Mouse (Mus musculus) embryonic facial prominence, embryonic 10.5 days (tissue): ENCODE results near the gene Zfp605. TPM values are rescaled to one million over a fixed set of nuclear protein-coding genes. Genes with fewer than 3 reads are reported as not detected.
"Not testable (repeated sequence)": the region's sequence is repeated elsewhere in the genome, so short reads cannot be mapped to it uniquely, and the experiment has no call there.

Experiments
- DNase-seq: peaks from one replicate; pipeline ENCODE4 v3.0.0-alpha.2; 2017; ENCODE audit warnings: low spot score
- H3K27ac ChIP-seq: fragments of 300-500 bp; sonication (generic); replicated peaks from 2 replicates; pipeline ENCODE4 v1.5.1; 2016; ENCODE audit warnings: mild to moderate bottlenecking
- H3K27me3 ChIP-seq: fragments of 300-500 bp; sonication (generic); replicated peaks from 2 replicates; pipeline ENCODE4 v1.6.1; 2016; ENCODE audit warnings: low read depth, mild to moderate bottlenecking; ENCODE audit not compliant: poor library complexity, severe bottlenecking
- H3K36me3 ChIP-seq: fragments of 300-500 bp; sonication (generic); replicated peaks from 2 replicates; pipeline ENCODE4 v1.6.1; 2016; ENCODE audit warnings: mild to moderate bottlenecking, moderate library complexity
- H3K4me1 ChIP-seq: fragments of 300-500 bp; sonication (generic); 2 replicates; pipeline ENCODE4 v1.6.1; 2016
- H3K4me3 ChIP-seq: fragments of 300-500 bp; sonication (generic); 2 replicates; pipeline ENCODE4 v1.5.1; 2016; ENCODE audit warnings: mild to moderate bottlenecking, moderate library complexity
- H3K9me3 ChIP-seq: fragments of 300-500 bp; sonication (generic); 2 replicates; pipeline ENCODE4 v1.6.1; 2016; ENCODE audit warnings: mild to moderate bottlenecking
- WGBS: fragments of 180-500 bp; shearing (Covaris S2); methylation state at CpG from one replicate; pipeline ENCODE4 v1.1.7; 2016; 5-methylcytosine and 5-hydroxymethylcytosine counted together
- polyA plus RNA-seq: library from polyadenylated mRNA; unstranded; fragments of >200 nt; fragmentation: Nextera tagmentation; extraction: Ambion mirVana; gene quantifications from 2 replicates; pipeline ENCODE4 v1.2.1, GENCODE M21; 2016

Zfp605 gene
- polyA plus RNA-seq, result 5.5 and 5.7 TPM in 2 replicates

DNA sequence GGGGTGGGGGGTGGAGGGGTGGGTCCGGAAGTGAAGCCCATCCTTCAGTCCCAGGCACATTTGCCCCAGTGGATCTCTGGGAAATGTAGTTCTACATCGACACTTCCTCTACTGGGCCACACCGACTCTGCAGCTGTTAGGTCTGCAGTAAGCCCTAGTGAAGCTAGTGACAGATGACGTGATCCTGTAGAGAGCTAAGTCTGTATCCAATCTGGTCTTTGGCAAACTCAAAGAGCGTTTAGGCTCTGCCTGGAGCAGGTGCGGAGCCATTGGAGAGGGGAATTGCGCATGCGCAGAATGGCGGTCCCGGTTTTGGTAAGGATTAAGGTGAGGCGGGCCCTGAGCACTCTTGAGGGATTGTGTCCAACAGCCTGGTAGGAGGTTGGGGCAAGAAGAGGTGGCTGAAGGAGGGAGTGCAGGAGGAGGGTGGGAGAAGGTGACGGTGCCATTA lies at the start of gene Zfp605:
Gene Zfp605 (plus strand): TSS at position 102 of the 451 bp plus-strand sequence.
- peak; percentile 88 for DNase-seq
- no peaks in the 10 kb centered on the region; the same call in 1 of the 2 replicates for H3K9me3 ChIP-seq
- H3K4me3 ChIP-seq, result peak within 1 kb of the TSS; percentile 77
- peaks cover 50% of the 10 kb centered on the region for H3K36me3 ChIP-seq
- under 1% methylated on average over 12 of the region's 12 CpGs for WGBS
- H3K27me3 ChIP-seq, result no peaks in the 10 kb centered on the region
- peaks cover 24% of the 10 kb centered on the region for H3K4me1 ChIP-seq
- peak within 1 kb of the TSS; percentile 87 for H3K27ac ChIP-seq

DNA sequence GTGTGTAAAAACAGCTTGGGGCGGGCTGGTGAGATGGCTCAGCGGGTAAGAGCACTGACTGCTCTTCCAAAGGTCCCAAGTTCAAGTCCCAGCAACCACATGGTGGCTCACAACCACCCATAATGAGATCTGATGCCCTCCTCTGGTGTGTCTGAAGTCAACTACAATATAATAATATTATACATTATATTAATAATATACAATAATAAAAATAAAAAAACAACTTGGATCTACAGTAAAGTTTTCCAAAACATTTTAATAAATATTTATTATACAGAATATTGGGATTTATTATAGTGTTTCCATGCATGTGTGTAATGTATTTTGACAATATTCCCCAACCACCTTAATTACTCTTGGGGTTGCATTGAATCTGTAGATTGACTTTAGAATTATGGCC lies 37.5 kb upstream of the Zfp605 start, which contains the start of gene Gm17655:
Gene Gm17655 (minus strand): TSS at position 101 of the 400 bp plus-strand sequence.
- H3K27ac ChIP-seq, DNase-seq: not testable (repeated sequence)
- WGBS, result 72% methylated on average over 2 of the region's 2 CpGs

DNA sequence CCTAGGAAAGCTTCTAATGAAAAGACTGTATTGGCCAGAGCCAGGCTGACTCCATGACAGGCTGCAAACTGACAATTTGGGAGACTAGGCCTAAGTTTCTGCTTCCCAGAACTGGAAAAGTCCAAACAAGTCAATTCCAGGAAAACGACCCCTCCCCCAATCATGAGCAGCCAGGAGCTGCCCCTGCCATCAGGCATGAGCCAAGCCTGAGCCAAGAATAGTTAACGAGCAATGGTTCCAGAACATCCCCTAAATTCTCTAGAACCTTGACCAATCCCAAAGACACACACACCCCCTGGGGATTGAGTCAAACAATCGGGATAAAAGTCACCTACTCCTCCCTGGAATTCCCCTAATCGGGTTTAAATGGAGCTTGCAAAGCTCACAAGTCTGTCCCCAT lies 26.9 kb upstream of the Zfp605 start:
- Histone ChIP-seq H3K4me3 (no peak overlapping the region), H3K9me3 (peaks cover 51% of the 10 kb centered on the region), H3K27me3 (no peaks in the 10 kb centered on the region), H3K27ac (no peak overlapping the region), H3K4me1 (no peaks in the 10 kb centered on the region), H3K36me3 (peaks cover 16% of the 10 kb centered on the region)
- 86% methylated on average over 4 of the region's 4 CpGs for WGBS
- no peak for DNase-seq

More for the DNA sequence above, 37.5 kb upstream of the Zfp605 start, which contains the start of gene Gm17655:
- H3K4me1 ChIP-seq, H3K27me3 ChIP-seq, H3K36me3 ChIP-seq, H3K4me3 ChIP-seq: not testable (repeated sequence)
- H3K9me3 ChIP-seq, result peaks cover 36% of the 10 kb centered on the region

DNA sequence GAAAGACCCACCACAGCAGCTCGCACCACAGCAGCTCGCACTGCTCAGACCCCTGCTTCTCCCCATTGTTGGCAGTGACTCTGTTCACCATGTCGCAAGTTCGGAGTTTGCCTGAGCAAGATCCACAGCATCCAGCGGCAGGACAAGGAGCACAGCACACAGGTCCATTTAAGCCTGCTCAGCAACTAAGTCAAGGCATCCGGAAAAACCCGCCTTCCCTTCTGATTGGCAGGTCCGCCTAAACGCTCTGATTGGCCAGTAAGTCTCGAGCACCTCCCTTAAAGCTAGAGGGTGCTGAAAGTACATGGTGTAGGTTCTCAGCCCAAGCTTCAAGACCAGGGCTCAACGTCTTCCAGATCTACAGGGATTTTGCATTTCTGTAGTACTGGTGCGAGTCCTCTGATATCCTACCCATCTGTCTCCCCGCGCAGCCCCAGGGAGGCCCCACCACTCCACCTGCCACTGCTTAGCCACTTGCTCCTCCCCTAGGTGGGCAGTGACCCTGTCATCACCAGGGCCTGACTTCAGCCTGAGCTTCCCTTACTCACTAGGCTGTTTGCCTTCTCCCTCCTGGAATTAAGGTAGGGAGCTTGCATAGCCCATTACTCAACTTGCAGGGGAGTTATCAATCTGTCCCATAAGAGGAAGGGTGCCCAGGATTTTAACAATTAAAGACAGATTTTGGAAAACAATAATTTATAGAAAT lies 23.6 kb upstream of the Zfp605 start:
- Histone ChIP-seq H3K36me3 (no peaks in the 10 kb centered on the region), H3K27ac (no peak overlapping the region), H3K27me3 (no peaks in the 10 kb centered on the region), H3K4me3 (no peak overlapping the region; the same call in 1 of the 2 replicates), H3K9me3 (peaks cover 26% of the 10 kb centered on the region; the same call in 1 of the 2 replicates), H3K4me1 (no peaks in the 10 kb centered on the region)
- 36% methylated on average over 14 of the region's 14 CpGs for WGBS
- DNase-seq, result no peak

DNA sequence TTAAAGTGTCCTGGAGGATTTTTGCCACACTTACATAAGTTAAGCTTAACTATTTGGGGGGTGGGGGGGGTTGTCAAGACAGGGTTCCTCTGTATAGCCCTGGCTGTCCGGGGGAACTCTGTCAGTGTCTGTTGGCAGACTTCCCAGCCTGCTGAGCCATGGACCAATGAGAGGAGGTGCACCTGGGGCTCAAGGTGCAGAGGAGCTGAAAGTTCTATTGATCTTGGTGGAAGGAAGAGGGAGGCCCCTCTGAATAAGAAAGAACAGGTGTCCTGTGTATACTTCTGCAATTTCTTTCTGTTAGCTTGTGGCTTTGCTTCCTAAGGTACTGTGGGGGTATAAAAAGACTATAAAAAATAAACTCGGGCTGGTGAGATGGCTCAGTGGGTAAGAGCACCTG lies 18.3 kb upstream of the Zfp605 start:
- Histone ChIP-seq H3K36me3 (no peaks in the 10 kb centered on the region), H3K9me3 (no peaks in the 10 kb centered on the region), H3K27ac (no peak overlapping the region), H3K4me3 (no peak overlapping the region), H3K4me1 (peaks cover 12% of the 10 kb centered on the region), H3K27me3 (no peaks in the 10 kb centered on the region)
- 87% methylated on average over 2 of the region's 2 CpGs for WGBS
- DNase-seq, result no peak

DNA sequence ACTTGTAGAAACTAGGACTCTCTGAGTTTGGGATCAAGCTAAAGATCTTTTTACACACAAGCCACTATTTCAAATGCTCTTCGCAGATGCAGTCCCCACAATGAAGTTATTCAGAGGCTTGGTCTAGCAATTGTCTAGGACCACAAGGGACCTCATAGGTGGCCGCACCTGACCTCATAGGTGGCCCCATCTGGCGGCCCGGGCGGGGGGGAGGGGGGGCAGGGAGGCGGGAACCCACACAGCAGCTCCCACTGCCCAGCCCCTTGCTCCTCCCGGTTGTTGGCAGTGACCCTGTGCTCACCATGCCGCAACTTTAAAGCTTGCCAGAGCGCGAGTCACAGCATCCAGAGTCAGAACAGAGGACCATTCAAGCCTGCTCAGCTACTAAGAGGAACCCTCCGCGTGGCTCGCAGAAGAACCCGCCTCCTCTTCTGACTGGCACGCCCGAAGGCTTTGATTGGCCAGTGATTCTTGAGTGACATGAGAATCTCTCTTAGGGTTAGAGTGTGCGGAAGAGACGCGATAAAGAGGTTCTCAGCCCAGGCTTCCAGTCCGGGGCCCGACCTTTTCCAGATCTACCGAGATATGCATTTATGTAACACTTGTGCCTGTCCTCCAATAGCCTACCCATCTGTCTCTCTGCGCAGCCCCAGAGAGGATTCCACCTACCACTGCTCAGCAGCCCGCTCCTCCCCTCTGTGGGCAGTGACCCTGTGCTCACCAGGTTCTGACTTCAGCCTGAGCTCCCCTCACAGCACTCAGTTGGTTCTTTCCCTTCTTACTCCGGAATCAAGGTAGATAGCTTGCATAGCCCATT lies 15.7 kb upstream of the Zfp605 start, which contains the start of gene Gm35315:
Gene Gm35315 (minus strand): TSS at position 391 of the 817 bp plus-strand sequence.
- under 1% methylated on average over 25 of the region's 25 CpGs for WGBS
- DNase-seq, result peak; percentile 89
- Histone ChIP-seq H3K9me3 (no peaks in the 10 kb centered on the region), H3K4me3 (peak within 1 kb of the TSS; percentile 67), H3K4me1 (peaks cover 16% of the 10 kb centered on the region), H3K27me3 (0 out of 2 replicates have a peak, but pooled peaks cover 5% of the 10 kb centered on the region), H3K27ac (peak within 1 kb of the TSS; percentile 89), H3K36me3 (no peaks in the 10 kb centered on the region)

DNA sequence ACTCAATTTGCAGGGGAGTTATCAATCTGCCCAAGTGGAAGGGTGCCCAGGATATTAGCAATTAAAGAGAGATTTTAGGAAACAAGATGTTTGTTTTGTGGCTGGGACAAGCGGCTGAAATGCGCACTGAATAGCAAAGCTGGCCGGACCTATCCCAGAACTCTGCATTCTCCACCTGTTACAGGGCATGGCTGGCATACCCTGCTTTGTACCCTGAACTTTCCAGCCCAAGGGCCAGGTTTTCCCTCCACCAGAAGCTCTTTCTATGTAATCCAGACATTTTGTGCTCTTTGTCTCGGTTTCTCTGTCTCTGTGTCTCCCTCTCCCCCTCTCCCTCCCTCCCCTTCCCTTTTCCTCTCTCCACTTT lies 15.1 kb upstream of the Zfp605 start:
- H3K4me1 ChIP-seq, result peaks cover 22% of the 10 kb centered on the region
- no peak for DNase-seq

DNA sequence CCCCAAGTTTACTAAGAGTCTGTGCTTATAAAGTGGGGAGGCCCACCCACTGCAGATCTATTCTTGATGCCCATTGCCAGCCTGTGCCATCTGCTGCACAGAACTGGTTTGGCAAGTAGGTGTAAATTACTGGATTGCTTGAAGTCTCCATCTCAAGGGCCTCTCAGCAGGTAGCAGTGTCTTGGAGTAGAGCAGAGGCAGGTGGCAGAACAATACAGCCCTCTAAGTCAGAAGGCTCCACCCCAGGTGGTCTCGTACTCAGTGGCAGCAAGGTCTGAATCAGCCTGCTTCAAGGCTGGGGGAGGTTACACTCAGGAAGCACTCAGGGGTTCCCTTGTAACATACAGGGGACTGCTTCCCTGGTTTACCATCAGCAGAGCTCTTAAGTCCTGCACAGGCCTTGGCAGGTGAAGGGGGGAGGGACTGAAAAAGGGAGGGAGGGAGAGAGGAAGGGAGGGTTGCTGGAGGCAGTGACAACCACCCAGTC lies 10.9 kb upstream of the Zfp605 start:
- Histone ChIP-seq H3K9me3 (no peaks in the 10 kb centered on the region), H3K36me3 (peaks cover 20% of the 10 kb centered on the region), H3K27me3 (peaks cover 26% of the 10 kb centered on the region; the same call in 1 of the 2 replicates), H3K4me1 (peaks cover 46% of the 10 kb centered on the region), H3K27ac (peak overlapping the region; percentile 67), H3K4me3 (no peak overlapping the region; the same call in 1 of the 2 replicates)
- 40% methylated on average over 1 of the region's 1 CpGs for WGBS
- no peak for DNase-seq

More for the DNA sequence above, 15.1 kb upstream of the Zfp605 start:
- no peaks in the 10 kb centered on the region for H3K36me3 ChIP-seq
- H3K27me3 ChIP-seq, result 0 out of 2 replicates have a peak, but pooled peaks cover 6% of the 10 kb centered on the region
- peak overlapping the region; percentile 67 for H3K4me3 ChIP-seq
- no peaks in the 10 kb centered on the region for H3K9me3 ChIP-seq
- H3K27ac ChIP-seq, result peak overlapping the region; percentile 89
- 3% methylated on average over 4 of the region's 4 CpGs for WGBS

DNA sequence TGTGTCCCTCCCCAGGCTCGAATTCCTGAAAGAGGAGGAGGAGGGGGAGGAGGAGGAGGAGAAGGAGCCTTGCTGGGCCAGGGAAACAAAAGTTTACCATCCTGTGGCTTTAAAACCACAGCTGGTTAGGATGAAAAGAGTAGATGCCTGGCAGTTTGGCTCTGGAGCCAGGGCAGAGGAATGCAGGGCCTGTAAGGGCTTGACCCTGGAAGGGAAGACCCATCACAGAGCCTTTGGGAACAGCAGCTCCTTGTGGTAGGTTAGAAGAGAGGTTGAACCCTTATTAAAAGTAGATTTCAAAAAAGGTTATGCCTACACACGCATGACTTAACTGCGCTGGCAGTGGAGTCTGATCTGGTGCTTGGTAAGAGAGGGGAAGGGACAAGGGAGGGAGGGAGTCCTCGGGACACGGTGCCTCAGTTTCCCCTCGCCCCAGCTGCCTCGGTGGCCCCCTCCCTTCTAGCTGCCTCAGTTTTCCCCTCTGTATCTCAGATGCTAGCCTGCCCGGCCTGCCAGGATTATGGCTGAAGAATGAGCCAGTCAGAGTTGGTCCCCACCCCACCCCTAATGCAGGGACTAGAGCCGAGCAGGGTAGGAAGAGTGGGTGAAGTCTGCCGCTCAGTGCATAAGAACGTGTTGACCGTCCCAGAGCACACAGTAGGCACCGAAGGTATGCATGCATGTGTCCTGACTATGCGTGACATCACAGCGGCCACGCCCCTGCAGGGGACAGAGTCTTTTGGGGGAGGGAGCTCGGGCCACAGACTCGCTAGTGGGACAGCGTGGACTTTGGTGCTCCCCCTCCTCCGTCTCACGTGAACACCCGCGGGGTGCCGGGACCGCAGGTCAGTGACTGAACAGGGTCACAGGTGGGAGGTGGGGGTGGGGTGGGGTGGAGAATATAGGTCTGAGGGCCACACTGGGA lies 10.0 kb upstream of the Zfp605 start, which contains the start of gene Plcxd1:
Gene Plcxd1 (plus strand): TSS at position 314 of the 925 bp plus-strand sequence.
- H3K4me3 ChIP-seq, result peak within 1 kb of the TSS; percentile 55
- H3K27me3 ChIP-seq, result peaks cover 26% of the 10 kb centered on the region; the same call in 1 of the 2 replicates
- peak; percentile 40 for DNase-seq
- peak within 1 kb of the TSS; percentile 67 for H3K27ac ChIP-seq
- WGBS, result 4% methylated on average over 25 of the region's 25 CpGs
- no peaks in the 10 kb centered on the region; the same call in 1 of the 2 replicates for H3K9me3 ChIP-seq
- H3K4me1 ChIP-seq, result peaks cover 40% of the 10 kb centered on the region
- peaks cover 29% of the 10 kb centered on the region for H3K36me3 ChIP-seq

DNA sequence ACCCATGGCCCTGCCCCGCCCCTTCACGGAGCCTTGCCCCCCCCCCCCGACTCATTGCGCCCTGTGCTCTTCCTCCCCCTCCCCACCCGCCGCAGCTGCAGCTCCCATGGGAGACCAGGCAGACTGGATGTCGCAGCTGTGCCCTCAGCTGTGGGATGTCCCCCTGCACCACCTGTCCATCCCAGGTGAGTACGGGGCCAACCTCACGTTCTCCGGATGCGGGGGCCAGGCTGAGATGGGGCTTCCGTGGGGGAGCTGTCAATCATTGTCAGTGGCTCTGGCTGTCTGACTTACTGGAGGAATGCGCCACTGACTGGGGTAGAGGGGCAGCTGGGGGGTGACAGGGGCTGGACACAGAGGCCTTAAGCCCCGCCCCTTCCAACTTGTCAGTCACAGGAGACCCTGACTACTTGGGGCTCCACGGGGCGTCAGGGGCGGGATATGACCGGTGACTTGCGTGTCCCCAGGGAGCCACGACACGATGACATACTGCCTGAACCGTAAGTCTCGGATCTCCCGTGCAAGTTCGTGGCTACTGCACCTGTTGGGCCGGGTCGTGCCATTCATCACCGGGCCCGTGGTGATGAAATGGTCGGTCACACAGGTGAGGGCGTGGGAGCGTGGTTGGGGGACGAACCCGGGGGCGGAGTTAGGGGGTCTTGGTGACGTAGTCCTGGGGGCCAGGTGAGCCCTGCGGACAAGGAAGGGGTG lies 8.8 kb upstream of the Zfp605 start:
- Histone ChIP-seq H3K27ac (no peak overlapping the region), H3K36me3 (peaks cover 41% of the 10 kb centered on the region), H3K9me3 (no peaks in the 10 kb centered on the region; the same call in 1 of the 2 replicates), H3K4me3 (peak overlapping the region; percentile 55), H3K4me1 (peaks cover 38% of the 10 kb centered on the region), H3K27me3 (peaks cover 26% of the 10 kb centered on the region; the same call in 1 of the 2 replicates)
- peak; percentile 62 for DNase-seq
- 2% methylated on average over 36 of the region's 37 CpGs for WGBS
